Mouse (Mus musculus): Measurements from ENCODE around the gene Ykt6. TPM values are rescaled to one million over a fixed set of nuclear protein-coding genes. Genes with fewer than 3 reads are reported as not detected.
A peak's percentile ranks its signal among the peaks of the same experiment; 100 is the strongest.

The Ykt6 gene
- polyA plus RNA-seq (2015; fragmentation: Nextera tagmentation; extraction: Ambion mirVana): 58.7 and 66.0 TPM in 2 replicates

- Histone ChIP-seq H3K36me3 (peaks cover 21% of the 10 kb centered on the region), H3K9me3 (no peaks in the 10 kb centered on the region), H3K27me3 (no peaks in the 10 kb centered on the region), H3K27ac (peak within 1 kb of the TSS; percentile 90), H3K4me2 (peak within 1 kb of the TSS; percentile 74), H3K9ac (peak within 1 kb of the TSS; percentile 93), H3K4me1 (peaks cover 17% of the 10 kb centered on the region), H3K4me3 (peak within 1 kb of the TSS; percentile 96)
- ATAC-seq (ENCODE audit: insufficient number of reproducible peaks, insufficient read depth, low FRiP score, low TSS enrichment, low read depth): peak; percentile 87
- WGBS: under 1% methylated on average over 71 of the region's 71 CpGs
Observed at GRCm38 (mm10) chr11:5955546-5956276, at the start of gene Ykt6. Gene Ykt6, plus strand, starts transcription at chr11:5955693.

DNA sequence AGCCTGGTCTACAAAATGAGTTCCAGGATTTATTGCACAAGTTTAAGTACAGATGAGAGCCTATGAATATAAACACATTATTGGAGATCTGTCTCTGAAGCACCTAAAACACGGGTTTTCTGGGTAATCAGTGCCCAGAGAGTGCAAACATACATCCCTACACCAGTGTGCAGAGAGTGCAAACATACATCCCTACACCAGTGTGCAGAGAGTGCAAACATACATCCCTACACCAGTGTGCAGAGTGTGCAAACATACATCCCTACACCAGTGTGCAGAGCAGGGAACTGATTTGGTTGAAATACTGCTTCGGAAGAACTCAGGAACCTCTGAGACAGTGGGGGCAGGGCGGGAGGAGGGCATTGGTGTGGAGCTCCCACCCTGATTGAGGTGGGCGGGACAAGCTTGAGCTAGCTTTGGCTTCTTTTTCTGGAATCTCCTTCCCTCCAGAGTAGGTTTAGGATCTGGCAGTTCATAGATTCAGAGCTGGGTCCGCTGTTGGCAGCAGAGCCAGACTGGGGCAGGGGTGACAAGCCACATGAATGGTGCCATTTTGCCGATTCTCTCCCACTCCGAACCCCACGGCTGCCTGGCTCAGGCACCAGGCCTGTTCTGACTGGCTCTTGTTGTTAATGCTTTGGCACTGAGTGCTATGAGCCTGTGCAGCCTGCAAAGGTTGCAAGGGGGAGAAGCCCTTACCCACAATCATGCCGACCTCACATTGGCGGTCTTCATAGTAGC lies 49.5 kb upstream of the Ykt6 start:
- Histone ChIP-seq H3K9me3 (no peaks in the 10 kb centered on the region), H3K4me3 (no peak overlapping the region), H3K27ac (no peak overlapping the region), H3K9ac (no peak overlapping the region), H3K36me3 (no peaks in the 10 kb centered on the region), H3K4me2 (no peak overlapping the region), H3K27me3 (no peaks in the 10 kb centered on the region; the same call in 1 of the 2 replicates), H3K4me1 (peaks cover 19% of the 10 kb centered on the region)
- no peak for ATAC-seq (ENCODE audit: insufficient number of reproducible peaks, insufficient read depth, low FRiP score, low TSS enrichment, low read depth)
- WGBS: 87% methylated on average over 10 of the region's 10 CpGs

GRCm38 (mm10) chr11:5907096-5907495 lies 48.4 kb upstream of the Ykt6 start:
- no peak for ATAC-seq (ENCODE audit: insufficient number of reproducible peaks, insufficient read depth, low FRiP score, low TSS enrichment, low read depth)
- no peaks in the 10 kb centered on the region; the same call in 1 of the 2 replicates for H3K27me3 ChIP-seq
- no peak overlapping the region for H3K27ac ChIP-seq
- no peaks in the 10 kb centered on the region for H3K36me3 ChIP-seq
- no peak overlapping the region for H3K9ac ChIP-seq
- WGBS: 59% methylated on average over 5 of the region's 5 CpGs
- no peak overlapping the region for H3K4me3 ChIP-seq
- peaks cover 7% of the 10 kb centered on the region for H3K4me1 ChIP-seq
- no peak overlapping the region for H3K4me2 ChIP-seq
- H3K9me3 ChIP-seq: no peaks in the 10 kb centered on the region

DNA sequence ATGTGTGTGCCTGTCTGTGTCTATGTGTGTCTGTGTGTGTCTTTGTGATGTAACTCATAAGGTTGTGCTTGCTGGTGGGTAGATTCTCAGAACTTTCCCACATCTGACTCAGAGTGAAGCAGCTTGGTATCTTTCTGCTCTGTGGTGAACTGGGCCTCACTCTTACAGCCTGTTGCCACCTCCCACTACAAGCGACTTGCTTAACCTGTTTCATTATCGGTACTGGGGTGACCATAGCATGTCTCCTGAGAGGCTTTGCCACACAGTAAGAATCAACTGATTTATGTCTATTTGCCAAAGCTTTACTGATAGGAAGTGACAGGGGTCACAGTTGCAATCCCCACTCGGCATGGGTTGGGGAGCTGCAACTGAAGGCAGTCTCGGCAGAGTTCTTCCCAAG lies 46.9 kb upstream of the Ykt6 start:
- no peaks in the 10 kb centered on the region for H3K9me3 ChIP-seq
- no peaks in the 10 kb centered on the region for H3K36me3 ChIP-seq
- no peak overlapping the region for H3K27ac ChIP-seq
- WGBS: 73% methylated on average over 4 of the region's 4 CpGs
- H3K4me2 ChIP-seq: no peak overlapping the region
- H3K9ac ChIP-seq: no peak overlapping the region
- H3K4me1 ChIP-seq: no peaks in the 10 kb centered on the region
- H3K4me3 ChIP-seq: no peak overlapping the region
- peaks cover 3% of the 10 kb centered on the region; the same call in 1 of the 2 replicates for H3K27me3 ChIP-seq
- ATAC-seq (ENCODE audit: insufficient number of reproducible peaks, insufficient read depth, low FRiP score, low TSS enrichment, low read depth): no peak

DNA sequence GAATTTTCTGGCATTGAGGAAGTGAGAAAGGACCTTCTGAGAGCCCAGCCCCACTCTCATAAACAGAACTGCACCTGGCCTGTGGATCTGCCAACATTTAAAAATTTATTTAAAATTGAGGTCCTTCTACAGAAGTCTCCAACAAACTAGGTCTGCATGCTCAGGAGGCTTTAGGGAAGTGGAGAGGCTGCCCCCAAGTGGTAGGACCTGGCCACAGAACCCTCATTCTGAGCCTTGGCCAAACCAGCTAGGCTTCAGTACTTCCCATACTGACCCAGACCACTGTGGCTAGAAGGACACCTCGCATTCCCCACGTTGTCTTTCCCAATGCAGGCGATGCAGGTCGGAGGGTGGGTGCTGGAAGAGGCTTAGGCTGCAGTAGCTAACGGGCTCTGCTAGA lies 42.9 kb upstream of the Ykt6 start:
- 36% methylated on average over 5 of the region's 5 CpGs for WGBS
- no peak for ATAC-seq (ENCODE audit: insufficient number of reproducible peaks, insufficient read depth, low FRiP score, low TSS enrichment, low read depth)
- Histone ChIP-seq H3K9me3 (no peaks in the 10 kb centered on the region), H3K27ac (no peak overlapping the region), H3K4me2 (no peak overlapping the region), H3K9ac (no peak overlapping the region), H3K36me3 (no peaks in the 10 kb centered on the region), H3K27me3 (peaks cover 4% of the 10 kb centered on the region; the same call in 1 of the 2 replicates), H3K4me3 (no peak overlapping the region), H3K4me1 (no peaks in the 10 kb centered on the region)

- H3K27me3 ChIP-seq: peaks cover 4% of the 10 kb centered on the region; the same call in 1 of the 2 replicates
- no peaks in the 10 kb centered on the region for H3K4me1 ChIP-seq
- no peak overlapping the region for H3K27ac ChIP-seq
- ATAC-seq (ENCODE audit: insufficient number of reproducible peaks, insufficient read depth, low FRiP score, low TSS enrichment, low read depth): no peak
- H3K36me3 ChIP-seq: no peaks in the 10 kb centered on the region
- WGBS: 69% methylated on average over 8 of the region's 8 CpGs
- no peak overlapping the region for H3K9ac ChIP-seq
- no peak overlapping the region for H3K4me3 ChIP-seq
- no peaks in the 10 kb centered on the region for H3K9me3 ChIP-seq
- H3K4me2 ChIP-seq: no peak overlapping the region
Observed at GRCm38 (mm10) chr11:5913256-5913655, 42.2 kb upstream of the Ykt6 start.

GRCm38 (mm10) chr11:5913936-5914335 lies 41.6 kb upstream of the Ykt6 start:
- ATAC-seq (ENCODE audit: insufficient number of reproducible peaks, insufficient read depth, low FRiP score, low TSS enrichment, low read depth): no peak
- Histone ChIP-seq H3K9ac (peak overlapping the region; percentile 46; the same call in 1 of the 2 replicates), H3K4me1 (0 out of 2 replicates have a peak, but pooled peaks cover 3% of the 10 kb centered on the region), H3K4me3 (no peak overlapping the region), H3K36me3 (no peaks in the 10 kb centered on the region), H3K9me3 (no peaks in the 10 kb centered on the region; the same call in 1 of the 2 replicates), H3K27ac (no peak overlapping the region), H3K27me3 (peaks cover 4% of the 10 kb centered on the region; the same call in 1 of the 2 replicates), H3K4me2 (no peak overlapping the region)
- 76% methylated on average over 4 of the region's 4 CpGs for WGBS

- no peak overlapping the region for H3K4me3 ChIP-seq
- no peak overlapping the region for H3K4me2 ChIP-seq
- no peaks in the 10 kb centered on the region for H3K36me3 ChIP-seq
- no peak for ATAC-seq (ENCODE audit: insufficient number of reproducible peaks, insufficient read depth, low FRiP score, low TSS enrichment, low read depth)
- no peaks in the 10 kb centered on the region; the same call in 1 of the 2 replicates for H3K9me3 ChIP-seq
- 0 out of 2 replicates have a peak, but pooled peaks cover 3% of the 10 kb centered on the region for H3K4me1 ChIP-seq
- H3K27me3 ChIP-seq: peaks cover 4% of the 10 kb centered on the region; the same call in 1 of the 2 replicates
- 60% methylated on average over 5 of the region's 5 CpGs for WGBS
- H3K9ac ChIP-seq: 0 out of 2 replicates have a peak overlapping the region, but pooled peaks have one; percentile 40
- H3K27ac ChIP-seq: no peak overlapping the region
Observed at GRCm38 (mm10) chr11:5914940-5915339, 40.6 kb upstream of the Ykt6 start.

- peaks cover 4% of the 10 kb centered on the region; the same call in 1 of the 2 replicates for H3K27me3 ChIP-seq
- WGBS: 86% methylated on average over 5 of the region's 5 CpGs
- no peak for ATAC-seq (ENCODE audit: insufficient number of reproducible peaks, insufficient read depth, low FRiP score, low TSS enrichment, low read depth)
Observed at GRCm38 (mm10) chr11:5915429-5916177, 39.9 kb upstream of the Ykt6 start.

GRCm38 (mm10) chr11:5916178-5916548 lies 39.3 kb upstream of the Ykt6 start:
- no peak overlapping the region for H3K27ac ChIP-seq
- no peak overlapping the region for H3K9ac ChIP-seq
- WGBS: 74% methylated on average over 8 of the region's 8 CpGs
- H3K4me2 ChIP-seq: no peak overlapping the region
- H3K36me3 ChIP-seq: no peaks in the 10 kb centered on the region
- H3K4me3 ChIP-seq: no peak overlapping the region
- peaks cover 4% of the 10 kb centered on the region; the same call in 1 of the 2 replicates for H3K27me3 ChIP-seq
- no peak for ATAC-seq (ENCODE audit: insufficient number of reproducible peaks, insufficient read depth, low FRiP score, low TSS enrichment, low read depth)
- no peaks in the 10 kb centered on the region; the same call in 1 of the 2 replicates for H3K9me3 ChIP-seq
- H3K4me1 ChIP-seq: 0 out of 2 replicates have a peak, but pooled peaks cover 3% of the 10 kb centered on the region

More at GRCm38 (mm10) chr11:5915429-5916177, 39.9 kb upstream of the Ykt6 start:
- H3K9ac ChIP-seq: no peak overlapping the region
- H3K4me3 ChIP-seq: no peak overlapping the region
- no peaks in the 10 kb centered on the region for H3K36me3 ChIP-seq
- no peaks in the 10 kb centered on the region; the same call in 1 of the 2 replicates for H3K9me3 ChIP-seq
- H3K4me1 ChIP-seq: 0 out of 2 replicates have a peak, but pooled peaks cover 3% of the 10 kb centered on the region
- H3K4me2 ChIP-seq: no peak overlapping the region
- H3K27ac ChIP-seq: no peak overlapping the region

- Histone ChIP-seq H3K9me3 (no peaks in the 10 kb centered on the region; the same call in 1 of the 2 replicates), H3K4me2 (no peak overlapping the region), H3K36me3 (no peaks in the 10 kb centered on the region), H3K27ac (no peak overlapping the region), H3K4me3 (no peak overlapping the region), H3K27me3 (peaks cover 4% of the 10 kb centered on the region; the same call in 1 of the 2 replicates), H3K4me1 (0 out of 2 replicates have a peak, but pooled peaks cover 3% of the 10 kb centered on the region), H3K9ac (no peak overlapping the region)
- WGBS: 43% methylated on average over 2 of the region's 2 CpGs
- ATAC-seq (ENCODE audit: insufficient number of reproducible peaks, insufficient read depth, low FRiP score, low TSS enrichment, low read depth): no peak
Observed at GRCm38 (mm10) chr11:5918111-5918510, 37.4 kb upstream of the Ykt6 start.
